Mouse (Mus musculus): ENCODE measurements around the gene Zfp771. TPM values are rescaled to one million over a fixed set of nuclear protein-coding genes. Genes with fewer than 3 reads are reported as not detected.

The Zfp771 gene
- not detected for polyA plus RNA-seq (2014; fragmentation: Illumina TruSeq; extraction: RNeasy Lipid Tissue Mini Kit (QIAGEN cat#74804); ENCODE audit: low read depth, low replicate concordance)

GRCm38 (mm10) chr7:127243870-127244657 lies at the start of gene Zfp771:
Zfp771 (plus strand) TSS chr7:127244274.

DNA sequence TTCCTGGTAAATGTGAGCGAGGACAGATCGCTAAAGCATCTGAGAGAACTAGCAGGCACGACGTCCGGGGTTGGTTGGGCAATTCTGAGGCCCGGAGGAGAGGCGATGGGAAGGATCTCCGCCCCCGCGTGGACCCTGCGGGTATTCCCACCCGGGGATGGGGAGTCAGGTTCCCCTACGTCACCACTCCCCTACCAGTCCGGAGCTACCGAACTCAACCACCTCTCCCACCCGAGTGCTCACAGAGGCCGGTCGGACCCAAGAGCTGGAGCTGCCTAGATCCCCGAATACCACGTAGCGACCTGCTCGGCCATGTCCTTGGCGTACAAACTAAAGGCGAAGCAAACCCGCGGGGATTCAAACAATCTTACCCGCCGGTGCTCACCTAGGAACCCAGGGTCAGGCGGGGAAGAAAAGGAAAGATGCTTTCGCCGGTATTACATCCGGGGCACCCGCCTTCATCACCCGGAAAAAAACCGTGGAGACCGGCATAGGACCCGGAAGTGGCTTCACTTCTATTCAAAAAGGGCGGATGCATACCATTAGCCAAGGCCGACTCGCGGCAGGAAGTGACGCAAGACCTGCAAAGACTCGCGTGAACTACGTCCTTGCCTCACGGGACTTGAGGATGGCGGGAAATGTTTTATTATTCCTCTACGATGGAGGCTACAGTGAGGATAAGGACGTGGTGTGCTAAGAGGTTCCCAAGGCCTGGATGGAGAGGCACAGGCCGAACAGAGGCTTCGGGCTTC lies 48.4 kb upstream of the Zfp771 start, which contains the start of gene Cd2bp2:
Cd2bp2 (minus strand) TSS at position 507 of the 752 bp plus-strand sequence.

DNA sequence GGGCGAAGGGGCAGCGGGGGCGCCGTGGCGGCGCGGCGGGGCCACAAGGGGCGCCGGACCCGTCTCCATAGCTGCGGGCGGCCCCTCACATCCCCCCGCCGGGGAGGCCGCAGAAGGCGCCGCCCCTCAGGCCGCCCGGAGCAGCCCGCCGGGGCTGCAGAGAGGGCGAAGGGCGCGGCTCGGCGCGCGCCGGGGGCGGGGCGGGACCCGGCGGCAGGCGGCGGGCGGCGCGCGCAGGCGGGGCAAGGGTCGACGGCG lies 35.9 kb upstream of the Zfp771 start, which contains the start of gene Tbc1d10b:
Tbc1d10b (minus strand) TSS at position 174 of the 258 bp plus-strand sequence.

DNA sequence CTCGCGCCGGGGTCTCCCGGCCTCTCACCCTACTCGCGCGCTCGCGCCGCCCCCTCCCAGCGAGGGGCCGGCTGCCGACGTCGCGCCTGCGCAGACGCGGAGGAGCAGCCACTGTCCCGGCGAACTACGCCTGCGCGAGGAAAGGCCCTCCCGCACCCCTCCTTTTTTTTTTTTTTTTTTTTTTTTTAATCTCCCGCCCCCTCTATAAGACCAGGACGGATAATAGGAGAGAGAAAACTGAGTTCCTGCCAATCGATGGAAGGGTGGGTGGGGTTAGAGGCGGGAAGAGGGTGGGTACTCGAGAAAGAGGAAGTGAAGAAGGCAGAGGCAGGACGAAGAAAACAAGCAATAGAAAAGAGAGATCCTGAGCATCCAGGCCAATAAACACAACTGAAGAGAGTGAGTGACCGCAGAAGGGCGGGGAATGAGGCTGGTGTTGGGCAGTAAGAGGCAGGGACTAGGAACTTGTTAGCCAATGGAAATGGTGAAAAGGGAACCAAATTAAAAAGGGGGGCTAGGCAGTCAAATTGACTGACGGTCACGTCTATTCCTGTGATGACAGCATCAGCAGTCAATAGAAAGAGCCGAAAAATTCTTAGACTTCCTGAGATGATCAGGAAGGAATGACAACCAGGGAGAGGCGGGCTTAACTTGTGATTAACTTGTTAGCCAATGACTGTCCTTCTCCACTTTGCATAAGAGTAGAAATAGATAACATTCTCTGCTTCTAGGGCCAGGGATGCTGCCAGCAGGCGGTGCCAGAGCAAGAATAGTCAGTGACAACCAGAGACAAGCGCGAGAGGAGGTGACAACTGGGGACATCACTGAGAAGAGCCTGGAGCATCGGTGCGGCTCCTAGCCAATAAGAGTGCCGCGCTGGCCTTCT lies 35.3 kb upstream of the Zfp771 start, which contains the start of gene Mylpf:
Mylpf (plus strand) TSS at position 338 of the 886 bp plus-strand sequence.

DNA sequence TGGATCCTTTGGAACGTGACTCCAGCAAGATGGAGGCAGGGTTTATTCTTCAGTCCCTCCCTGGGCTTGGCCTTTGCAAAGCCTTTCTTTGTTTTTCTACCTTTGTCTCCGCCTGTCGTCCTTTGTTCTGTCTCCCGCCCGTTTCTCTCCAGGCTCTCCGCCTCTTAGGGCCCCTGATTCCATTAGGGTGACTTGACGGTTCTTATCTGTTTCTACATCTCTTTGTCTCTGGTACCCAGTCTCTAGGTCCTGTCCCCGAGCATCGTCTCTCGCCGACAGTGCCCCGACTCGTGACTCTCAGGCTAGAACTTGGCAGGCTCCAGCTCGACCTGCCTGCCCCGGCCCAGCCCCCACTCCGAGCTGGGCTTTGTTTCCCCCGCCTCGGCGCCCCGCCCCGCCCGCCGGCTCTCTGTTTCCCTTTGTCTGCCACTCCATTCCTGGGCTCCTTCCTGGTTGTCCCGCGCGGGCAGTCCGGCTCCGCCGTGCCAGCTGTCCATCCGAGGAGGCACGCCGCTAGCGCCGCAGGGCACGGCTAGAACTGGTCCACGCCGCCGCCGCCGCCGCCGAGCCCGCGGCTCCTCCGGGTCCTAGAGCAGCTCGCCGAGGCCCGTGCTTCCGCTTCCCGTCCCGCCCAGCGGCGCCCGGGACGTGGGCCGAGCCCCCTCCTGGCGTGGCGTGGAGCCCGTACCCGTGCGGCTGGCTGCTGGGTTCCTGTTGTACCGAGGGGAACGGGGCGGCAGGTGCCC lies 11.3 kb upstream of the Zfp771 start, which contains the start of the genes Zfp553 and Sept1:
Zfp553 (plus strand) TSS at position 440 of the 746 bp plus-strand sequence.
Sept1 (minus strand) TSS at position 509 of the 746 bp plus-strand sequence.

DNA sequence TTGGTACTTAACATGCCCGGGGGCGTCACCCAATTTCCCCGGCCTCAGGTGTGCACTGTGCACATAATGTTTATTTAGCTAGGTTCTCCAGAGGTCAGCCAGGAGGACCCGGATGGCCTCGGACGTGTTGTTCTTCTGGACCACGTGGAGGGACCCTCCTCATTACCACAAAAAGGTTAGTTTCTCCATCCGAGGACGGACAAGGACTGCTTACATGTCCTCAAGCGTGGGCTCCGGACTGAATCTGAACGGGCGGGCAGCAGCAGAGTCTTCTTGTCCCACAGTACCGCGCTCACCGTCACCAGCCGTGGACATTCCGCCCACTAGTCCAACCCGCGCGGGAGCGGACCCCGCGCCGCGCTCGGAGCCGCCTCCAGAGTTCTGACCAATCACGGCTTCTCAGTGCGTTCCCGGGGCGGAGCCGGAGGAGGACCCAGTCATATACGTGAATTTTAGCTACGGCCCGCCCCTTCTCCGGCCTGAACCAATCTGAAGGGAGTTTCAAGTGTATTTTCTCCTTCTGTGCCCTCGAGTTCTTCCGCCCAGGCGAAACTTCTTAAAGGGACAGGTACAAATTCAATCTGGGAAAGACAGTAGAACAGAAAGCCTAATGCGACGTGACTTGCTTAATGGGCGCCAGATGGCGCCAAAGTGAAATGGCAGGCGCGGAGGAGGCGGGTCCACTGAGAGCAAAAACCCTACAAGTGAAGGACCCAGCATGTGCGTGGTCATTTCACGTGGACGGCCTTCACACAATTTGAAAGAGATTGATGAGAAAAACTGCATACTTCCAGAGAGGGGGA lies 16.4 kb downstream of the Zfp771 start, which contains the start of gene Dctpp1:
Dctpp1 (minus strand) TSS at position 401 of the 803 bp plus-strand sequence.

DNA sequence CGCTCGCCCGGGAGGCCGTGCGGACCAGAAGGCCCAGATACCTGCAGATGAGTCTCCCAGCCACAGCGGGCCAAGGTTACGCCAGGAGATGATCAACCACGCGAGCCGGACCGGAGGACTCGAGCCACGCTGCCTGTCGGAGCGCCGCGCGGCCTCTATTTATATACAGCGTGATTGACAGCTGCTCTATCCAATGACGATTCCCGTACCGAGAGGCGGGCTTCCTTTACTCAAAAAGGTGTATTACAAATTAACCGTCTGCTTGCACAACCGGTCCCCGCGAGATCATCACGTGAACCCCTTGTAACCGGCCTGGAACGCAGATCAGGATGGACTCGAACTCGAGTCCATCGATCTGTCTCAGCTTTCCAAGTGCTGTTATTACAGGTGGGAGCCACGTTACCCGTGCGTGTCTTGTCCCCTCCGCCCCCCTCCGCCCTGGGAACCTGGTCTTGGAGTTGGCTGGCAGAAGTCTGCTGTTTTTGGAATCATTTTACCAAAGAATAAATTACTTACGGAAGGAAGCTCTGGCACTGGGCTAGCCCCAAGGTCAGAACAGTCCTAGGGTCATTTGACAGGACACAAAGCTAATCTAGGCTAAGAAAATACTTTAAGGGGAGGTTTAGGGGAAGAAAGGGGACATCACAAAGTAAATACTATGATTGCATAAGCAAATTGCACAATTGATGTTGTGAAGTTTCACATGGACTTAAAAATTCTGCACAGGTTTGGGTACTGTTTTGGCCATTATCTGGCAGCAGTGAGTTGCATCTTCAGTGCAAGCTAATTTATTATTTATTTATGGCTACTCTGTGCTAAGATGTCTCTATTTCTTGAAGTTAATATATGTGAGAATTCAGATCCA lies 30.1 kb downstream of the Zfp771 start, which contains the start of gene Sephs2:
Sephs2 (minus strand) TSS at position 131 of the 865 bp plus-strand sequence.

GRCm38 (mm10) chr7:127296098-127296497 lies 52.0 kb downstream of the Zfp771 start, which contains the start of gene Itgal:
Itgal (plus strand) TSS chr7:127296260.

Other genes with a start within 250 kb of the Zfp771 start
- 0.53 TPM for gene Mvp, start 229.7 kb upstream of the Zfp771 start, polyA plus RNA-seq (2014; fragmentation: Illumina TruSeq; extraction: RNeasy Lipid Tissue Mini Kit (QIAGEN cat#74804); ENCODE audit: low read depth, low replicate concordance)
- 1.3 TPM for gene Pagr1b, start 227.8 kb upstream of the Zfp771 start, polyA plus RNA-seq (2014; fragmentation: Illumina TruSeq; extraction: RNeasy Lipid Tissue Mini Kit (QIAGEN cat#74804); ENCODE audit: low read depth, low replicate concordance)
- gene Pagr1a, start 226.9 kb upstream of the Zfp771 start, polyA plus RNA-seq (2014; fragmentation: Illumina TruSeq; extraction: RNeasy Lipid Tissue Mini Kit (QIAGEN cat#74804); ENCODE audit: low read depth, low replicate concordance), result not detected
- 0.53 TPM for gene Gm42742, start 223.2 kb upstream of the Zfp771 start, polyA plus RNA-seq (2014; fragmentation: Illumina TruSeq; extraction: RNeasy Lipid Tissue Mini Kit (QIAGEN cat#74804); ENCODE audit: low read depth, low replicate concordance)
- not detected for gene Prrt2, start 223.1 kb upstream of the Zfp771 start, polyA plus RNA-seq (2014; fragmentation: Illumina TruSeq; extraction: RNeasy Lipid Tissue Mini Kit (QIAGEN cat#74804); ENCODE audit: low read depth, low replicate concordance)
- gene Maz, start 217.2 kb upstream of the Zfp771 start, polyA plus RNA-seq (2014; fragmentation: Illumina TruSeq; extraction: RNeasy Lipid Tissue Mini Kit (QIAGEN cat#74804); ENCODE audit: low read depth, low replicate concordance), result 12.5 TPM
- not detected for gene Kif22, start 201.8 kb upstream of the Zfp771 start, polyA plus RNA-seq (2014; fragmentation: Illumina TruSeq; extraction: RNeasy Lipid Tissue Mini Kit (QIAGEN cat#74804); ENCODE audit: low read depth, low replicate concordance)
- gene Zg16, start 156.9 kb upstream of the Zfp771 start, polyA plus RNA-seq (2014; fragmentation: Illumina TruSeq; extraction: RNeasy Lipid Tissue Mini Kit (QIAGEN cat#74804); ENCODE audit: low read depth, low replicate concordance), result not detected
- gene AI467606, start 152.9 kb upstream of the Zfp771 start, polyA plus RNA-seq (2014; fragmentation: Illumina TruSeq; extraction: RNeasy Lipid Tissue Mini Kit (QIAGEN cat#74804); ENCODE audit: low read depth, low replicate concordance), result 0.45 TPM
- 50.0 TPM for gene Qprt, start 122.0 kb upstream of the Zfp771 start, polyA plus RNA-seq (2014; fragmentation: Illumina TruSeq; extraction: RNeasy Lipid Tissue Mini Kit (QIAGEN cat#74804); ENCODE audit: low read depth, low replicate concordance)
- gene Spn, start 106.5 kb upstream of the Zfp771 start, polyA plus RNA-seq (2014; fragmentation: Illumina TruSeq; extraction: RNeasy Lipid Tissue Mini Kit (QIAGEN cat#74804); ENCODE audit: low read depth, low replicate concordance), result 0.13 TPM
- gene Cd2bp2, start 48.2 kb upstream of the Zfp771 start, polyA plus RNA-seq (2014; fragmentation: Illumina TruSeq; extraction: RNeasy Lipid Tissue Mini Kit (QIAGEN cat#74804); ENCODE audit: low read depth, low replicate concordance), result 7.0 TPM
- gene Tbc1d10b, start 35.8 kb upstream of the Zfp771 start, polyA plus RNA-seq (2014; fragmentation: Illumina TruSeq; extraction: RNeasy Lipid Tissue Mini Kit (QIAGEN cat#74804); ENCODE audit: low read depth, low replicate concordance), result 2.4 TPM
- gene Mylpf, start 35.4 kb upstream of the Zfp771 start, polyA plus RNA-seq (2014; fragmentation: Illumina TruSeq; extraction: RNeasy Lipid Tissue Mini Kit (QIAGEN cat#74804); ENCODE audit: low read depth, low replicate concordance), result not detected
- 0.50 TPM for gene Zfp553, start 11.2 kb upstream of the Zfp771 start, polyA plus RNA-seq (2014; fragmentation: Illumina TruSeq; extraction: RNeasy Lipid Tissue Mini Kit (QIAGEN cat#74804); ENCODE audit: low read depth, low replicate concordance)
- not detected for gene Sept1, start 11.1 kb upstream of the Zfp771 start, polyA plus RNA-seq (2014; fragmentation: Illumina TruSeq; extraction: RNeasy Lipid Tissue Mini Kit (QIAGEN cat#74804); ENCODE audit: low read depth, low replicate concordance)
- gene Dctpp1, start 16.4 kb downstream of the Zfp771 start, polyA plus RNA-seq (2014; fragmentation: Illumina TruSeq; extraction: RNeasy Lipid Tissue Mini Kit (QIAGEN cat#74804); ENCODE audit: low read depth, low replicate concordance), result 2.3 TPM
- 507 TPM for gene Sephs2, start 29.8 kb downstream of the Zfp771 start, polyA plus RNA-seq (2014; fragmentation: Illumina TruSeq; extraction: RNeasy Lipid Tissue Mini Kit (QIAGEN cat#74804); ENCODE audit: low read depth, low replicate concordance)
- 2.2 TPM for gene Itgal, start 52.0 kb downstream of the Zfp771 start, polyA plus RNA-seq (2014; fragmentation: Illumina TruSeq; extraction: RNeasy Lipid Tissue Mini Kit (QIAGEN cat#74804); ENCODE audit: low read depth, low replicate concordance)
- gene Zfp768, start 101.3 kb downstream of the Zfp771 start, polyA plus RNA-seq (2014; fragmentation: Illumina TruSeq; extraction: RNeasy Lipid Tissue Mini Kit (QIAGEN cat#74804); ENCODE audit: low read depth, low replicate concordance), result 2.7 TPM
- 1.0 TPM for gene Zfp747, start 131.8 kb downstream of the Zfp771 start, polyA plus RNA-seq (2014; fragmentation: Illumina TruSeq; extraction: RNeasy Lipid Tissue Mini Kit (QIAGEN cat#74804); ENCODE audit: low read depth, low replicate concordance)
- 0.61 TPM for gene 9130019O22Rik, start 142.9 kb downstream of the Zfp771 start, polyA plus RNA-seq (2014; fragmentation: Illumina TruSeq; extraction: RNeasy Lipid Tissue Mini Kit (QIAGEN cat#74804); ENCODE audit: low read depth, low replicate concordance)
- 0.42 TPM for gene E430018J23Rik, start 149.4 kb downstream of the Zfp771 start, polyA plus RNA-seq (2014; fragmentation: Illumina TruSeq; extraction: RNeasy Lipid Tissue Mini Kit (QIAGEN cat#74804); ENCODE audit: low read depth, low replicate concordance)
- gene Zfp764, start 162.5 kb downstream of the Zfp771 start, polyA plus RNA-seq (2014; fragmentation: Illumina TruSeq; extraction: RNeasy Lipid Tissue Mini Kit (QIAGEN cat#74804); ENCODE audit: low read depth, low replicate concordance), result 0.77 TPM
- 1.4 TPM for gene Zfp688, start 177.8 kb downstream of the Zfp771 start, polyA plus RNA-seq (2014; fragmentation: Illumina TruSeq; extraction: RNeasy Lipid Tissue Mini Kit (QIAGEN cat#74804); ENCODE audit: low read depth, low replicate concordance)
- gene Zfp689, start 204.9 kb downstream of the Zfp771 start, polyA plus RNA-seq (2014; fragmentation: Illumina TruSeq; extraction: RNeasy Lipid Tissue Mini Kit (QIAGEN cat#74804); ENCODE audit: low read depth, low replicate concordance), result 0.48 TPM
- 10.5 TPM for gene Prr14, start 215.3 kb downstream of the Zfp771 start, polyA plus RNA-seq (2014; fragmentation: Illumina TruSeq; extraction: RNeasy Lipid Tissue Mini Kit (QIAGEN cat#74804); ENCODE audit: low read depth, low replicate concordance)
- 5.4 TPM for gene Fbrs, start 234.9 kb downstream of the Zfp771 start, polyA plus RNA-seq (2014; fragmentation: Illumina TruSeq; extraction: RNeasy Lipid Tissue Mini Kit (QIAGEN cat#74804); ENCODE audit: low read depth, low replicate concordance)